Mouse (Mus musculus) midbrain, embryonic 11.5 days (tissue): Measurements from ENCODE around the gene Pih1d1. TPM values are rescaled to one million over a fixed set of nuclear protein-coding genes. Genes with fewer than 3 reads are reported as not detected.

Experiments used
- ATAC-seq: fragments of 200-750 bp; cut with Nextera tagmentation; 2 replicates; pipeline ENCODE4 v1.8.0; 2017; ENCODE audit warnings: moderate TSS enrichment, moderate library complexity; ENCODE audit not compliant: low FRiP score
- DNase-seq: peaks from one replicate; pipeline ENCODE4 v3.0.0; 2015; ENCODE audit warnings: low spot score; ENCODE audit errors: missing footprints
- H3K27ac ChIP-seq: fragments of 300-500 bp; sonication (generic); 2 replicates; pipeline ENCODE4 v1.5.1; 2014; ENCODE audit warnings: low read depth, low read length
- H3K27me3 ChIP-seq: fragments of 300-500 bp; sonication (generic); 2 replicates; pipeline ENCODE4 v1.6.1; 2014; ENCODE audit warnings: mild to moderate bottlenecking, low read length, moderate library complexity, mixed read lengths; ENCODE audit not compliant: control insufficient read depth, insufficient read depth
- H3K36me3 ChIP-seq: fragments of 300-500 bp; sonication (generic); 2 replicates; pipeline ENCODE4 v1.6.1; 2014; ENCODE audit warnings: mild to moderate bottlenecking, low read length, moderate library complexity, mixed read lengths; ENCODE audit not compliant: control insufficient read depth, insufficient read depth
- H3K4me1 ChIP-seq: fragments of 300-500 bp; sonication (generic); 2 replicates; pipeline ENCODE4 v1.6.1; 2014; ENCODE audit warnings: low read length; ENCODE audit not compliant: control insufficient read depth, insufficient read depth
- H3K4me2 ChIP-seq: fragments of 300-500 bp; sonication (generic); 2 replicates; pipeline ENCODE4 v1.6.1; 2014; ENCODE audit warnings: mild to moderate bottlenecking, moderate library complexity
- H3K4me3 ChIP-seq: fragments of 300-500 bp; sonication (generic); 2 replicates; pipeline ENCODE4 v1.5.1; 2014; ENCODE audit warnings: low read depth, low read length
- H3K9ac ChIP-seq: fragments of 300-500 bp; sonication (generic); 2 replicates; pipeline ENCODE4 v1.6.1; 2014; ENCODE audit warnings: low read length
- H3K9me3 ChIP-seq: fragments of 300-500 bp; sonication (generic); 2 replicates; pipeline ENCODE4 v1.6.1; 2016; ENCODE audit warnings: low read length; ENCODE audit not compliant: control insufficient read depth
- WGBS: fragments of 180-500 bp; shearing (Covaris S2); extraction: QIAGEN DNeasy Blood & Tissue Kit; methylation state at CpG from one replicate; pipeline ENCODE4 v1.1.7; 2014; 5-methylcytosine and 5-hydroxymethylcytosine counted together
- microRNA counts: library from miRNA; unstranded; fragments of <30 nt; microRNA quantifications from one replicate; lab custom pipeline; 2015
- microRNA-seq: library from miRNA; unstranded; fragments of <30 nt; microRNA quantifications from one replicate; pipeline ENCODE4, GENCODE M21; 2017
- polyA plus RNA-seq: library from polyadenylated mRNA; unstranded; fragments of >200 nt; fragmentation: Nextera tagmentation; extraction: Ambion mirVana; gene quantifications from 2 replicates; pipeline ENCODE4 v1.2.1, GENCODE M21; 2014

The Pih1d1 gene
- polyA plus RNA-seq, 1 experiment from 2014 or later: 105 TPM

GRCm38 (mm10) chr7:45196994-45197393 is 42.9 kb downstream of the Pih1d1 start:
- Histone ChIP-seq H3K4me1 (no peaks in the 10 kb centered on the region), H3K9me3 (no peaks in the 10 kb centered on the region), H3K9ac (no peak overlapping the region), H3K4me3 (no peak overlapping the region), H3K27ac (no peak overlapping the region), H3K4me2 (no peak overlapping the region), H3K36me3 (no peaks in the 10 kb centered on the region), H3K27me3 (no peaks in the 10 kb centered on the region)
- ATAC-seq: no peak
- WGBS: 79% methylated on average over 5 of the region's 5 CpGs
- no peak for DNase-seq

GRCm38 (mm10) chr7:45198435-45198834 is 44.3 kb downstream of the Pih1d1 start:
- Histone ChIP-seq H3K27me3 (no peaks in the 10 kb centered on the region), H3K9me3 (no peaks in the 10 kb centered on the region), H3K4me1 (no peaks in the 10 kb centered on the region), H3K4me2 (no peak overlapping the region), H3K4me3 (no peak overlapping the region), H3K27ac (no peak overlapping the region), H3K9ac (no peak overlapping the region), H3K36me3 (no peaks in the 10 kb centered on the region)
- peak; percentile 73; the same call in 1 of the 2 replicates for ATAC-seq
- WGBS: 12% methylated on average over 5 of the region's 5 CpGs
- no peak for DNase-seq

- Histone ChIP-seq H3K4me2 (no peak overlapping the region), H3K36me3 (no peaks in the 10 kb centered on the region), H3K9ac (no peak overlapping the region), H3K27me3 (no peaks in the 10 kb centered on the region), H3K27ac (no peak overlapping the region), H3K9me3 (no peaks in the 10 kb centered on the region), H3K4me1 (no peaks in the 10 kb centered on the region), H3K4me3 (no peak overlapping the region)
- ATAC-seq: no peak
- DNase-seq: no peak
- 86% methylated on average over 11 of the region's 11 CpGs for WGBS
Measured at GRCm38 (mm10) chr7:45198961-45199360, 44.9 kb downstream of the Pih1d1 start.

- WGBS: 63% methylated on average over 10 of the region's 10 CpGs
Measured at GRCm38 (mm10) chr7:45202654-45203053, 48.6 kb downstream of the Pih1d1 start.

GRCm38 (mm10) chr7:45204380-45205143 is 50.5 kb downstream of the Pih1d1 start, which contains the start of gene Ccdc155:
Ccdc155 (minus strand) TSS chr7:45204892.
- no peaks in the 10 kb centered on the region for H3K36me3 ChIP-seq
- WGBS: 9% methylated on average over 44 of the region's 44 CpGs
- ATAC-seq (peak; percentile 98), DNase-seq (peak; percentile 99)
- no peaks in the 10 kb centered on the region for H3K4me1 ChIP-seq
- H3K27me3 ChIP-seq: no peaks in the 10 kb centered on the region
- H3K27ac ChIP-seq: no peak within 1 kb of the TSS
- H3K9ac ChIP-seq: peak within 1 kb of the TSS; percentile 49
- peaks cover 4% of the 10 kb centered on the region; the same call in 1 of the 2 replicates for H3K9me3 ChIP-seq
- peak within 1 kb of the TSS; percentile 34 for H3K4me2 ChIP-seq
- peak within 1 kb of the TSS; percentile 28 for H3K4me3 ChIP-seq

More at GRCm38 (mm10) chr7:45202654-45203053, 48.6 kb downstream of the Pih1d1 start:
- Histone ChIP-seq H3K4me3 (no peak overlapping the region), H3K27ac (no peak overlapping the region), H3K9ac (no peak overlapping the region), H3K27me3 (no peaks in the 10 kb centered on the region), H3K36me3 (no peaks in the 10 kb centered on the region), H3K4me2 (no peak overlapping the region), H3K4me1 (no peaks in the 10 kb centered on the region), H3K9me3 (no peaks in the 10 kb centered on the region)
- DNase-seq (no peak), ATAC-seq (no peak)

- Histone ChIP-seq H3K9me3 (peaks cover 4% of the 10 kb centered on the region; the same call in 1 of the 2 replicates), H3K27ac (no peak overlapping the region), H3K4me1 (no peaks in the 10 kb centered on the region), H3K9ac (no peak overlapping the region), H3K4me3 (no peak overlapping the region), H3K36me3 (no peaks in the 10 kb centered on the region), H3K4me2 (no peak overlapping the region), H3K27me3 (peaks cover 12% of the 10 kb centered on the region)
- ATAC-seq: no peak
- DNase-seq: no peak
- WGBS: 80% methylated on average over 6 of the region's 6 CpGs
Measured at GRCm38 (mm10) chr7:45208260-45208659, 54.2 kb downstream of the Pih1d1 start.

MicroRNAs within 50 kb of the gene (microRNA counts, 519-probe panel; counts per million panel counts)
- not detected for microRNA mmu-miR-150 (lab: Ali Mortazavi, UCI)

Small RNA genes within 50 kb of the gene (microRNA-seq; reads per million reads assigned to microRNA genes)
- gene Mir150 (33.6 reads per million, percentile 42 among the genes with 10 or more reads in this experiment), gene Mir5121 (36.8 reads per million, percentile 43 among the genes with 10 or more reads in this experiment), gene Mir7055 (not detected)

Other genes with a start within 250 kb of the Pih1d1 start
- 68.0 and 74.8 TPM in 2 replicates for gene Ap2a1, start 224.8 kb upstream of the Pih1d1 start, polyA plus RNA-seq
- gene Tsks, start 211.1 kb upstream of the Pih1d1 start, polyA plus RNA-seq: 0.07 TPM in 1 of 2 replicates, not detected in the other
- 20.8 and 21.8 TPM in 2 replicates for gene Cpt1c, start 179.5 kb upstream of the Pih1d1 start, polyA plus RNA-seq
- gene Prmt1, start 167.7 kb upstream of the Pih1d1 start, polyA plus RNA-seq: 276 and 281 TPM in 2 replicates
- 55.6 and 65.9 TPM in 2 replicates for gene Irf3, start 156.7 kb upstream of the Pih1d1 start, polyA plus RNA-seq
- 56.0 and 62.2 TPM in 2 replicates for gene Bcl2l12, start 155.6 kb upstream of the Pih1d1 start, polyA plus RNA-seq
- gene Scaf1, start 137.9 kb upstream of the Pih1d1 start, polyA plus RNA-seq: 43.6 and 44.4 TPM in 2 replicates
- gene Rras, start 136.3 kb upstream of the Pih1d1 start, polyA plus RNA-seq: 18.6 and 22.2 TPM in 2 replicates
- 9.6 and 12.2 TPM in 2 replicates for gene Prr12, start 101.4 kb upstream of the Pih1d1 start, polyA plus RNA-seq
- gene Nosip, start 91.9 kb upstream of the Pih1d1 start, polyA plus RNA-seq: 53.2 and 56.7 TPM in 2 replicates
- 12.7 and 13.5 TPM in 2 replicates for gene Prrg2, start 91.6 kb upstream of the Pih1d1 start, polyA plus RNA-seq
- 121 and 123 TPM in 2 replicates for gene Rcn3, start 62.1 kb upstream of the Pih1d1 start, polyA plus RNA-seq
- 16.1 and 18.3 TPM in 2 replicates for gene Fcgrt, start 50.5 kb upstream of the Pih1d1 start, polyA plus RNA-seq
- 1,376 and 1,392 TPM in 2 replicates for gene Rps11, start 29.9 kb upstream of the Pih1d1 start, polyA plus RNA-seq
- gene Rpl13a, start 25.5 kb upstream of the Pih1d1 start, polyA plus RNA-seq: 1,212 and 1,290 TPM in 2 replicates
- 0.17 and 0.60 TPM in 2 replicates for gene Gm45713, start 18.1 kb upstream of the Pih1d1 start, polyA plus RNA-seq
- gene Flt3l, start 17.9 kb upstream of the Pih1d1 start, polyA plus RNA-seq: 0.40 and 0.97 TPM in 2 replicates
- gene Aldh16a1, start 281 bp downstream of the Pih1d1 start, polyA plus RNA-seq: 22.0 and 25.7 TPM in 2 replicates
- 0.40 and 0.51 TPM in 2 replicates for gene Slc17a7, start 9.6 kb downstream of the Pih1d1 start, polyA plus RNA-seq
- gene Gfy, start 25.3 kb downstream of the Pih1d1 start, polyA plus RNA-seq: not detected in 2 replicates
- 0.53 and 0.63 TPM in 2 replicates for gene Pth2, start 26.7 kb downstream of the Pih1d1 start, polyA plus RNA-seq
- 0.52 and 0.86 TPM in 2 replicates for gene Ccdc155, start 50.6 kb downstream of the Pih1d1 start, polyA plus RNA-seq
- gene Dkkl1, start 57.8 kb downstream of the Pih1d1 start, polyA plus RNA-seq: 0.81 and 1.2 TPM in 2 replicates
- 241 and 253 TPM in 2 replicates for gene Tead2, start 61.5 kb downstream of the Pih1d1 start, polyA plus RNA-seq
- gene Cd37, start 84.8 kb downstream of the Pih1d1 start, polyA plus RNA-seq: 0.81 and 0.97 TPM in 2 replicates
- gene Slc6a16, start 86.8 kb downstream of the Pih1d1 start, polyA plus RNA-seq: not detected in 2 replicates
- not detected in 2 replicates for gene Slc6a21, start 123.2 kb downstream of the Pih1d1 start, polyA plus RNA-seq
- gene Trpm4, start 179.5 kb downstream of the Pih1d1 start, polyA plus RNA-seq: 4.4 and 6.1 TPM in 2 replicates
- gene Hrc, start 181.0 kb downstream of the Pih1d1 start, polyA plus RNA-seq: 0.11 and 0.19 TPM in 2 replicates
- 7.7 and 8.1 TPM in 2 replicates for gene Ppfia3, start 212.7 kb downstream of the Pih1d1 start, polyA plus RNA-seq
- gene Lin7b, start 216.3 kb downstream of the Pih1d1 start, polyA plus RNA-seq: 0.75 and 1.2 TPM in 2 replicates
- gene Snrnp70, start 241.4 kb downstream of the Pih1d1 start, polyA plus RNA-seq: 62.0 and 70.9 TPM in 2 replicates